Mouse (Mus musculus) kidney, embryonic 15.5 days (tissue): ENCODE measurements around the gene 4930474N05Rik. TPM values are rescaled to one million over a fixed set of nuclear protein-coding genes. Genes with fewer than 3 reads are reported as not detected.

Experiments used
- ATAC-seq: fragments of 200-750 bp; cut with Nextera tagmentation; replicated peaks from 2 replicates; pipeline ENCODE4 v1.8.0; 2017; ENCODE audit warnings: moderate TSS enrichment; ENCODE audit not compliant: low FRiP score
- H3K27ac ChIP-seq: fragments of 300-500 bp; sonication (generic); 2 replicates; pipeline ENCODE4 v1.5.1; 2015; ENCODE audit warnings: mild to moderate bottlenecking, inconsistent platforms
- H3K27me3 ChIP-seq: fragments of 300-500 bp; sonication (generic); 2 replicates; pipeline ENCODE4 v1.6.1; 2015; ENCODE audit warnings: inconsistent platforms
- H3K36me3 ChIP-seq: fragments of 300-500 bp; sonication (generic); 2 replicates; pipeline ENCODE4 v1.6.1; 2015; ENCODE audit warnings: inconsistent platforms
- H3K4me1 ChIP-seq: fragments of 300-500 bp; sonication (generic); 2 replicates; pipeline ENCODE4 v1.6.1; 2015; ENCODE audit warnings: inconsistent platforms
- H3K4me2 ChIP-seq: fragments of 300-500 bp; sonication (generic); 2 replicates; pipeline ENCODE4 v1.6.1; 2015; ENCODE audit warnings: moderate library complexity, mild to moderate bottlenecking, inconsistent platforms
- H3K4me3 ChIP-seq: fragments of 300-500 bp; sonication (generic); replicated peaks from 2 replicates; pipeline ENCODE4 v1.5.1; 2015; ENCODE audit warnings: mild to moderate bottlenecking, inconsistent platforms
- H3K9ac ChIP-seq: fragments of 300-500 bp; sonication (generic); 2 replicates; pipeline ENCODE4 v1.6.1; 2015; ENCODE audit warnings: mild to moderate bottlenecking, inconsistent platforms
- H3K9me3 ChIP-seq: fragments of 300-500 bp; sonication (generic); replicated peaks from 2 replicates; pipeline ENCODE4 v1.6.1; 2016; ENCODE audit warnings: inconsistent platforms
- WGBS: fragments of 180-500 bp; shearing (Covaris S2); methylation state at CpG from one replicate; pipeline ENCODE4 v1.1.7; 2015; ENCODE audit warnings: mixed read lengths; 5-methylcytosine and 5-hydroxymethylcytosine counted together
- polyA plus RNA-seq: library from polyadenylated mRNA; unstranded; fragments of >200 nt; fragmentation: Nextera tagmentation; extraction: Ambion mirVana; gene quantifications from 2 replicates; pipeline ENCODE4 v1.2.1, GENCODE M21; 2015

4930474N05Rik gene
- not detected in 2 replicates for polyA plus RNA-seq

- Histone ChIP-seq H3K4me2 (no peak within 1 kb of the TSS), H3K27ac (no peak within 1 kb of the TSS), H3K4me1 (no peaks in the 10 kb centered on the region), H3K36me3 (no peaks in the 10 kb centered on the region), H3K27me3 (no peaks in the 10 kb centered on the region), H3K9ac (no peak within 1 kb of the TSS), H3K4me3 (no peak within 1 kb of the TSS), H3K9me3 (no peaks in the 10 kb centered on the region)
- no peak for ATAC-seq
Measured at GRCm38 (mm10) chr14:36094617-36095016, at the start of gene 4930474N05Rik. TSS of gene 4930474N05Rik (plus strand) at chr14:36094917.

GRCm38 (mm10) chr14:36048746-36049391, 45.8 kb upstream of the 4930474N05Rik start:
- peak; percentile 60 for ATAC-seq
- WGBS = 50% methylated on average over 9 of the region's 9 CpGs
- Histone ChIP-seq H3K27ac (no peak overlapping the region), H3K27me3 (no peaks in the 10 kb centered on the region), H3K4me3 (no peak overlapping the region), H3K36me3 (no peaks in the 10 kb centered on the region), H3K4me1 (no peaks in the 10 kb centered on the region), H3K4me2 (no peak overlapping the region), H3K9ac (no peak overlapping the region), H3K9me3 (no peaks in the 10 kb centered on the region)

GRCm38 (mm10) chr14:36053281-36053680, 41.4 kb upstream of the 4930474N05Rik start:
- no peaks in the 10 kb centered on the region for H3K36me3 ChIP-seq
- H3K4me3 ChIP-seq = no peak overlapping the region
- H3K4me2 ChIP-seq = no peak overlapping the region
- 68% methylated on average over 2 of the region's 2 CpGs for WGBS
- no peaks in the 10 kb centered on the region for H3K4me1 ChIP-seq
- no peak for ATAC-seq
- no peaks in the 10 kb centered on the region for H3K9me3 ChIP-seq
- H3K27me3 ChIP-seq = no peaks in the 10 kb centered on the region
- H3K27ac ChIP-seq = no peak overlapping the region
- H3K9ac ChIP-seq = no peak overlapping the region

- no peak overlapping the region for H3K4me2 ChIP-seq
- 69% methylated on average over 3 of the region's 3 CpGs for WGBS
- H3K9me3 ChIP-seq = no peaks in the 10 kb centered on the region
Measured at GRCm38 (mm10) chr14:36098528-36098927, 3.8 kb downstream of the 4930474N05Rik start.

GRCm38 (mm10) chr14:36099647-36100046, 4.9 kb downstream of the 4930474N05Rik start:
- no peak overlapping the region for H3K4me3 ChIP-seq
- no peak overlapping the region for H3K27ac ChIP-seq
- ATAC-seq = no peak
- H3K4me1 ChIP-seq = no peaks in the 10 kb centered on the region
- H3K4me2 ChIP-seq = no peak overlapping the region
- H3K27me3 ChIP-seq = no peaks in the 10 kb centered on the region
- WGBS = 43% methylated on average over 1 of the region's 1 CpGs
- no peaks in the 10 kb centered on the region for H3K9me3 ChIP-seq
- no peak overlapping the region for H3K9ac ChIP-seq
- no peaks in the 10 kb centered on the region for H3K36me3 ChIP-seq

More at GRCm38 (mm10) chr14:36098528-36098927, 3.8 kb downstream of the 4930474N05Rik start:
- ATAC-seq = no peak
- H3K27ac ChIP-seq = no peak overlapping the region
- no peaks in the 10 kb centered on the region for H3K4me1 ChIP-seq
- H3K4me3 ChIP-seq = no peak overlapping the region
- H3K27me3 ChIP-seq = no peaks in the 10 kb centered on the region
- H3K9ac ChIP-seq = no peak overlapping the region
- H3K36me3 ChIP-seq = no peaks in the 10 kb centered on the region

- Histone ChIP-seq H3K4me2 (no peak overlapping the region), H3K4me3 (no peak overlapping the region), H3K9ac (no peak overlapping the region), H3K27ac (no peak overlapping the region), H3K27me3 (no peaks in the 10 kb centered on the region), H3K4me1 (no peaks in the 10 kb centered on the region), H3K36me3 (no peaks in the 10 kb centered on the region), H3K9me3 (no peaks in the 10 kb centered on the region)
- ATAC-seq = no peak
- WGBS = 19% methylated on average over 1 of the region's 1 CpGs
Measured at GRCm38 (mm10) chr14:36100731-36101130, 6.0 kb downstream of the 4930474N05Rik start.

- Histone ChIP-seq H3K4me3 (no peak overlapping the region), H3K27me3 (no peaks in the 10 kb centered on the region), H3K9ac (no peak overlapping the region), H3K4me1 (no peaks in the 10 kb centered on the region), H3K4me2 (no peak overlapping the region), H3K36me3 (no peaks in the 10 kb centered on the region), H3K27ac (no peak overlapping the region), H3K9me3 (no peaks in the 10 kb centered on the region)
- no peak for ATAC-seq
Measured at GRCm38 (mm10) chr14:36114481-36114880, 19.8 kb downstream of the 4930474N05Rik start.

GRCm38 (mm10) chr14:36123775-36124335, 29.1 kb downstream of the 4930474N05Rik start:
- no peak overlapping the region for H3K9ac ChIP-seq
- ATAC-seq = no peak
- H3K27ac ChIP-seq = no peak overlapping the region
- 35% methylated on average over 2 of the region's 2 CpGs for WGBS
- H3K4me2 ChIP-seq = no peak overlapping the region
- no peaks in the 10 kb centered on the region for H3K36me3 ChIP-seq
- no peak overlapping the region for H3K4me3 ChIP-seq
- H3K27me3 ChIP-seq = no peaks in the 10 kb centered on the region
- H3K4me1 ChIP-seq = no peaks in the 10 kb centered on the region
- no peaks in the 10 kb centered on the region for H3K9me3 ChIP-seq

GRCm38 (mm10) chr14:36135749-36136148, 41.0 kb downstream of the 4930474N05Rik start:
- Histone ChIP-seq H3K4me1 (no peaks in the 10 kb centered on the region), H3K4me2 (no peak overlapping the region), H3K9ac (no peak overlapping the region), H3K27me3 (no peaks in the 10 kb centered on the region), H3K9me3 (no peaks in the 10 kb centered on the region), H3K36me3 (no peaks in the 10 kb centered on the region), H3K4me3 (no peak overlapping the region), H3K27ac (no peak overlapping the region)
- WGBS = 77% methylated on average over 3 of the region's 3 CpGs
- no peak for ATAC-seq

- Histone ChIP-seq H3K36me3 (no peaks in the 10 kb centered on the region), H3K4me2 (no peak overlapping the region), H3K27ac (no peak overlapping the region), H3K9me3 (no peaks in the 10 kb centered on the region), H3K4me3 (no peak overlapping the region), H3K4me1 (no peaks in the 10 kb centered on the region), H3K27me3 (no peaks in the 10 kb centered on the region), H3K9ac (no peak overlapping the region)
- WGBS = 91% methylated on average over 4 of the region's 4 CpGs
- ATAC-seq = no peak
Measured at GRCm38 (mm10) chr14:36137696-36138095, 43.0 kb downstream of the 4930474N05Rik start.

GRCm38 (mm10) chr14:36145261-36145660, 50.5 kb downstream of the 4930474N05Rik start:
- H3K4me1 ChIP-seq = no peaks in the 10 kb centered on the region
- no peak for ATAC-seq
- H3K9me3 ChIP-seq = no peaks in the 10 kb centered on the region
- no peak overlapping the region for H3K4me3 ChIP-seq
- no peak overlapping the region for H3K4me2 ChIP-seq
- no peaks in the 10 kb centered on the region for H3K27me3 ChIP-seq
- no peaks in the 10 kb centered on the region for H3K36me3 ChIP-seq
- no peak overlapping the region for H3K9ac ChIP-seq
- H3K27ac ChIP-seq = no peak overlapping the region
